In genomic region chr9:14500916-14501424, GRCm38 (mm10) we compare ENCODE assay signal across 8 mouse cellular contexts. TPM values are rescaled to one million over a fixed set of nuclear protein-coding genes. Genes with fewer than 3 reads are reported as not detected.
DNase-seq lines count a peak whose midpoint lies in the region; ATAC-seq and TF ChIP-seq lines count a peak whose summit lies in the region.

No protein-coding gene starts in this region.

- TF ChIP-seq EP300 in MEL (IDR thresholded peaks at IDR 0.05; ENCODE audit: low read depth in 1 of 2, low read length in 2 of 2), result peak; percentile 40 to 60; a peak in 1 of 4 replicates

- peak overlapping the region; percentile 93 for H3K4me3 ChIP-seq in heart, embryonic 16.5 days (ENCODE audit: low read length)
- peak overlapping the region; percentile 69 to 74 for H3K4me3 ChIP-seq in MEL (ENCODE audit: control insufficient read depth in 1 of 2, insufficient read depth in 1 of 2, low read depth in 2 of 2, low read length in 2 of 2)
- peak overlapping the region; percentile 91 for H3K4me3 ChIP-seq in hindbrain, embryonic 10.5 days
- H3K4me3 ChIP-seq in midbrain, embryonic 12.5 days, result peak overlapping the region; percentile 75

- ATAC-seq in heart, embryonic 16.5 days (replicated peaks; ENCODE audit: extremely low read depth, insufficient read depth, low FRiP score), result no peak
- no peak for ATAC-seq in midbrain, embryonic 12.5 days (ENCODE audit: low FRiP score, low read depth)

- peak overlapping the region; percentile 93 for H3K9ac ChIP-seq in heart, embryonic 16.5 days (ENCODE audit: low read length)
- peak overlapping the region; percentile 77 for H3K9ac ChIP-seq in MEL (ENCODE audit: control insufficient read depth, low read depth, low read length, poor library complexity, severe bottlenecking)
- peak overlapping the region; percentile 85 for H3K9ac ChIP-seq in midbrain, embryonic 12.5 days (replicated peaks)

- no peak for DNase-seq in heart, postnatal 36 days
- DNase-seq in MEL (ENCODE audit: low read depth, low spot score), result peak; percentile 91
- DNase-seq in hindbrain, embryonic 10.5 days (ENCODE audit: low spot score), result no peak
- DNase-seq in layer of hippocampus, adult 9-10 months (ENCODE audit: low spot score), result no peak
- no peak for DNase-seq in cerebellum, postnatal 10 days
- DNase-seq in cerebellum, adult 9-10 months, result no peak

- H3K9me3 ChIP-seq in heart, embryonic 16.5 days (replicated peaks; ENCODE audit: control insufficient read depth, low read length), result no peaks in the 10 kb centered on the region
- no peaks in the 10 kb centered on the region for H3K9me3 ChIP-seq in MEL (replicated peaks; ENCODE audit: insufficient read depth, low read length)
- no peaks in the 10 kb centered on the region for H3K9me3 ChIP-seq in hindbrain, embryonic 10.5 days
- no peaks in the 10 kb centered on the region for H3K9me3 ChIP-seq in midbrain, embryonic 12.5 days

- 2% methylated on average over 10 of the region's 10 CpGs for WGBS in heart, embryonic 16.5 days
- 5% methylated on average over 10 of the region's 10 CpGs for WGBS in hindbrain, embryonic 10.5 days
- WGBS in midbrain, embryonic 12.5 days, result 5% methylated on average over 10 of the region's 10 CpGs

- H3K4me2 ChIP-seq in heart, embryonic 16.5 days (ENCODE audit: low read depth, low read length), result peak overlapping the region; percentile 93
- peak overlapping the region; percentile 84 for H3K4me2 ChIP-seq in midbrain, embryonic 12.5 days (replicated peaks)

- peaks cover 29% of the 10 kb centered on the region for H3K36me3 ChIP-seq in heart, embryonic 16.5 days (ENCODE audit: control insufficient read depth, insufficient read depth)
- H3K36me3 ChIP-seq in MEL (ENCODE audit: control insufficient read depth in 1 of 2, insufficient read depth in 2 of 2, low read length in 2 of 2), result peaks cover 20 to 38% of the 10 kb centered on the region in 2 experiments
- H3K36me3 ChIP-seq in hindbrain, embryonic 10.5 days, result peaks cover 41% of the 10 kb centered on the region
- H3K36me3 ChIP-seq in midbrain, embryonic 12.5 days, result peaks cover 37% of the 10 kb centered on the region

- TF ChIP-seq RAD21 in MEL (IDR thresholded peaks at IDR 0.05; ENCODE audit: low read depth, low read length), result no peak; the same call in 1 of the 2 replicates

- peak overlapping the region; percentile 63 for H3K27ac ChIP-seq in heart, embryonic 16.5 days (ENCODE audit: low read length)
- peak overlapping the region; percentile 35 for H3K27ac ChIP-seq in MEL (ENCODE audit: control insufficient read depth, low read depth, low read length)
- peak overlapping the region; percentile 91 for H3K27ac ChIP-seq in hindbrain, embryonic 10.5 days
- H3K27ac ChIP-seq in midbrain, embryonic 12.5 days (replicated peaks), result peak overlapping the region; percentile 68

- TF ChIP-seq CTCF in MEL (IDR thresholded peaks at IDR 0.05 in 2 of 3, conservative IDR thresholded peaks at IDR 0.05 in 1 of 3; ENCODE audit: control insufficient read depth in 1 of 3, insufficient read depth in 1 of 3, low read depth in 2 of 3, low read length in 3 of 3, poor library complexity in 1 of 3, severe bottlenecking in 1 of 3), result no peak

- H3K79me2 ChIP-seq in MEL (ENCODE audit: control insufficient read depth, insufficient read depth, low read length, poor library complexity), result peaks cover 13% of the 10 kb centered on the region

- no peaks in the 10 kb centered on the region for H3K27me3 ChIP-seq in heart, embryonic 16.5 days (ENCODE audit: control insufficient read depth, insufficient read depth, low read length)
- H3K27me3 ChIP-seq in MEL (ENCODE audit: control insufficient read depth in 1 of 2, insufficient read depth in 2 of 2, low read length in 2 of 2), result no peaks in the 10 kb centered on the region
- H3K27me3 ChIP-seq in hindbrain, embryonic 10.5 days (ENCODE audit: insufficient read depth, poor library complexity, severe bottlenecking), result no peaks in the 10 kb centered on the region
- H3K27me3 ChIP-seq in midbrain, embryonic 12.5 days, result no peaks in the 10 kb centered on the region

- intact Hi-C loops in heart, postnatal 36 days (cut with DNase I), result loop anchor here (2.0 to 10.0 kb wide), 4 partner anchors 120 to 1256 kb away; partner anchors contain the start of genes Ankrd49, Ccdc82, Cep57 and Endod1

- TF ChIP-seq POLR2A in MEL (IDR thresholded peaks at IDR 0.05; ENCODE audit: control insufficient read depth in 1 of 2, insufficient read depth in 1 of 2, low read depth in 1 of 2, low read length in 2 of 2, poor library complexity in 1 of 2), result no peak

- H3K4me1 ChIP-seq in heart, embryonic 16.5 days (ENCODE audit: control insufficient read depth, insufficient read depth, low read length), result no peaks in the 10 kb centered on the region; the same call in 1 of the 2 replicates
- H3K4me1 ChIP-seq in MEL (ENCODE audit: control insufficient read depth in 1 of 2, insufficient read depth in 2 of 2, low read length in 2 of 2), result peaks cover 6 to 16% of the 10 kb centered on the region in 2 experiments
- peaks cover 15% of the 10 kb centered on the region for H3K4me1 ChIP-seq in hindbrain, embryonic 10.5 days (replicated peaks)
- peaks cover 10% of the 10 kb centered on the region for H3K4me1 ChIP-seq in midbrain, embryonic 12.5 days

TF ChIP-seq in MEL, 35 proteins besides CTCF, POLR2A, EP300 and RAD21:
- TF ChIP-seq BHLHE40 (IDR thresholded peaks at IDR 0.05; ENCODE audit: borderline replicate concordance, low read depth, low read length) (no peak), CHD1 (IDR thresholded peaks at IDR 0.05; ENCODE audit: low read depth, low read length) (no peak; the same call in 1 of the 2 replicates), NRF1 (IDR thresholded peaks at IDR 0.05; ENCODE audit: insufficient read depth, low read depth, low read length, poor library complexity, severe bottlenecking) (no peak), MAX (IDR thresholded peaks at IDR 0.05; ENCODE audit: low read length) (no peak), SMC3 (IDR thresholded peaks at IDR 0.05; ENCODE audit: low read depth, low read length) (peak; percentile 26; the same call in 1 of the 2 replicates), KAT2A (conservative IDR thresholded peaks at IDR 0.05; ENCODE audit: low read depth, low read length) (no peak), USF1 (IDR thresholded peaks at IDR 0.05; ENCODE audit: low read depth, low read length) (no peak), TAL1 (IDR thresholded peaks at IDR 0.05; ENCODE audit: low read length) (no peak), ELF1 (IDR thresholded peaks at IDR 0.05; ENCODE audit: low read depth, low read length) (peak; percentile 80), RCOR1 (IDR thresholded peaks at IDR 0.05; ENCODE audit: low read depth, low read length) (peak; percentile 83), MEF2A (IDR thresholded peaks at IDR 0.05; ENCODE audit: extremely low read depth, insufficient replicate concordance, low read depth, low read length, poor library complexity, severe bottlenecking) (no peak), ZKSCAN1 (IDR thresholded peaks at IDR 0.05; ENCODE audit: low read depth, low read length) (no peak), E2F4 (IDR thresholded peaks at IDR 0.05; ENCODE audit: borderline replicate concordance, low read depth, low read length) (no peak), TCF12 (IDR thresholded peaks at IDR 0.05; ENCODE audit: low read depth, low read length) (no peak), TBP (IDR thresholded peaks at IDR 0.05; ENCODE audit: low read depth, low read length) (no peak), HCFC1 (IDR thresholded peaks at IDR 0.05; ENCODE audit: low read depth, low read length) (no peak), ZMIZ1 (IDR thresholded peaks at IDR 0.05; ENCODE audit: low read depth, low read length) (no peak), POLR2AphosphoS5 (IDR thresholded peaks at IDR 0.05; ENCODE audit: borderline replicate concordance, low read depth, low read length) (no peak), MYC (IDR thresholded peaks at IDR 0.05; ENCODE audit: low read depth, low read length) (no peak), MAZ (IDR thresholded peaks at IDR 0.05; ENCODE audit: low read depth, low read length) (no peak), MXI1 (IDR thresholded peaks at IDR 0.05; ENCODE audit: low read depth, low read length) (no peak), GATA1 (IDR thresholded peaks at IDR 0.05; ENCODE audit: low read depth, low read length) (peak; percentile 78)

RNA-seq across cellular contexts. Expression of gene Cwc15, which starts 0.6 kb away (rescaled TPM):
- 108 and 116 TPM in 2 replicates for polyA plus RNA-seq in heart, embryonic 16.5 days (2015; fragmentation: Nextera tagmentation; extraction: Ambion mirVana)
- total RNA-seq in heart, postnatal 36 days (2021), result 10 to 100 TPM; 68.5 to 72.9 TPM
- 326 and 331 TPM in 2 replicates for total RNA-seq in MEL (2012; rRNA removed)
- 100 to 1,000 TPM; 196 to 562 TPM for polyA plus RNA-seq in MEL (2012; ENCODE audit: insufficient read depth in 1 of 2, insufficient read length in 2 of 2, low read depth in 1 of 2, low replicate concordance in 2 of 2, missing spikeins in 1 of 2)
- polyA plus RNA-seq in hindbrain, embryonic 10.5 days (2016; fragmentation: Nextera tagmentation; extraction: Ambion mirVana), result 181 and 193 TPM in 2 replicates
- 183 and 185 TPM in 2 replicates for polyA plus RNA-seq in midbrain, embryonic 12.5 days (2016; fragmentation: Nextera tagmentation; extraction: Ambion mirVana)

RNA-seq across cellular contexts. Expression of gene Kdm4d, which starts 0.7 kb away (rescaled TPM):
- polyA plus RNA-seq in heart, embryonic 16.5 days (2015; fragmentation: Nextera tagmentation; extraction: Ambion mirVana), result 0.12 TPM in 1 of 2 replicates, not detected in the other
- not detected for total RNA-seq in heart, postnatal 36 days (2021)
- total RNA-seq in MEL (2012; rRNA removed), result 0.56 and 0.58 TPM in 2 replicates
- under 1 TPM in 1 of 2 experiments, not detected in 1; 0.40 TPM for polyA plus RNA-seq in MEL (2012; ENCODE audit: insufficient read depth in 1 of 2, insufficient read length in 2 of 2, low read depth in 1 of 2, low replicate concordance in 2 of 2, missing spikeins in 1 of 2)
- 0.31 and 0.33 TPM in 2 replicates for polyA plus RNA-seq in hindbrain, embryonic 10.5 days (2016; fragmentation: Nextera tagmentation; extraction: Ambion mirVana)
- polyA plus RNA-seq in midbrain, embryonic 12.5 days (2016; fragmentation: Nextera tagmentation; extraction: Ambion mirVana), result 0.08 and 0.10 TPM in 2 replicates

Comparison
In these comparisons a context has a peak if more than half of its experiments do, and no peak if none do; other contexts are left out.
1. H3K27ac ChIP-seq: peak in every context shown above with its lines; median percentile 91 in hindbrain, embryonic 10.5 days; 68 in midbrain, embryonic 12.5 days; 63 in heart, embryonic 16.5 days; 35 in MEL.